Mouse (Mus musculus) small intestine, adult 2 months (tissue): Measurements from ENCODE around the gene Ppargc1a.

Experiments used
- CTCF ChIP-seq: fragments of 200-500 bp; IDR thresholded peaks from 2 replicates; pipeline ENCODE4 v1.5.1; 2012; ENCODE audit warnings: low read depth, mild to moderate bottlenecking, control low read depth, inconsistent platforms, low read length, moderate library complexity, mixed read lengths; ENCODE audit not compliant: insufficient replicate concordance, insufficient read length; ENCODE audit errors: extremely low read depth
- POLR2A ChIP-seq: fragments of 200-500 bp; IDR thresholded peaks from 2 replicates; pipeline ENCODE4 v1.6.1; 2012; ENCODE audit warnings: low read depth, mild to moderate bottlenecking, control low read depth, inconsistent platforms, low read length, moderate library complexity

DNA sequence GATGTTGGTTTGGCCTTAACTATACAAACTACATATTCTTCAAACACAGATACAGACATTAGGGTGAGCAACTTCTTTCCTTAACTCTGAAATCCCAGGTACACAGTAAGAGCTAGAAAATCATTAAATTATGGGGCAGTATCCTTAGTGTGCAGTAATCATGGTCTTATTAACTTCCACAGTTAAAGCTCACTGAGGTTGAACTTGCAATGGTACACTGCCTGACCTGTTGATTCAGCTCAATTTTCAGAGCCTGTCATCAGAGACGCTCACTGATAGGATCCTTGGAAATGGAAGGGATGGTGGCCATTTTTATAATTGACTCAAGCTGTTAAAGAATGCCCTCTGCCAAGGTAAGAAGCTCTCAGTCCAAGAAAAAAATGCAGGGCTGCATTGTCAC is 49.4 kb upstream of the Ppargc1a start:
- TF ChIP-seq CTCF (no peak), POLR2A (no peak)
